Mouse (Mus musculus) testis, postnatal 10 days (tissue): ENCODE measurements at regions not wholly inside any gene's neighbourhood (a gene's known extent, or its start where the extent isn't known, plus 50 kb on each side); places are given as distances from the start of the nearest gene placed in this dataset.

Experiments
- DNase-seq: peaks from one replicate; pipeline ENCODE4 v3.0.0; 2021; ENCODE audit warnings: low spot score

DNA sequence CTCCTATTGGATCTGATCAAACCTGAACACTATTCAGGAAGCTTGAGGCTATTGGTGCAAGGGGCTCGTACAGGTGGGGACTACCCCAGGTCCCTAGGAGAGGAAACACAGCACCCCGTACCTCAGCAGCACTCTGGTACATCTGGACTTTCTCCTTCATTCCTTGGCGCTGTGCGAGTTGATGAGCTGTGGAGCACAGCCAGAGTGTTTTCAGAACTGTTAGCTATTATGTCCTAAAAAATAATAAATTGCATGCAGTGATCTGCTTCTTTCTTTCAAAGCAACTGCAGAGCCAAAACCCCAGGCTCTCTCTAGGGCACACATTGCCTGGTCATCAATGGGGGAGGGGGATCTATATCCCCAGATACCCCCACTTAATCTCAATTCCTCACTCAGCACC is 122.6 kb downstream of the Gm12728 start:
- DNase-seq = no peak

- no peak for DNase-seq
These were observed 125.3 kb downstream of the Gm12728 start for GRCm38 (mm10) chr4:105914996-105915395.

DNA sequence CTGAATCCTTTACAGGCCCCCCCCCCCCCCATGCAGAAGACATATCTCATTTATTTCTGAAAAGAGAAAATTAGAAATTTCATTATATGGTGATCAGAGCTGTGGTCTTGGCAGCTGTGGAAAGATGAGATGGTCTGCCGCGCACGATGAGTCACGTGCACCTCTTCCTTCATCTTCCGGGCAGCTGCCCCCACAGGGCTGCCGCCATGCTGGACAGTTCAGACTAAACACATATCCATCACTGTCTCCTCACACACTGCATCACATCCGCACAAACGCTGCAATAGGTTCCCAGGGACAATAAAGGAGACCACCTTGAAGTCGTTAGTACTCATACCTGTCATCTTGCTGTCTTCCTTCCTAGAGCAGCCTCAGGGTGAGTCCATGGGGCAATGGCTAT is 126.6 kb downstream of the Gm12728 start:
- DNase-seq = no peak

- no peak for DNase-seq
These were observed 135.2 kb downstream of the Gm12728 start for GRCm38 (mm10) chr4:105924781-105925382.

DNA sequence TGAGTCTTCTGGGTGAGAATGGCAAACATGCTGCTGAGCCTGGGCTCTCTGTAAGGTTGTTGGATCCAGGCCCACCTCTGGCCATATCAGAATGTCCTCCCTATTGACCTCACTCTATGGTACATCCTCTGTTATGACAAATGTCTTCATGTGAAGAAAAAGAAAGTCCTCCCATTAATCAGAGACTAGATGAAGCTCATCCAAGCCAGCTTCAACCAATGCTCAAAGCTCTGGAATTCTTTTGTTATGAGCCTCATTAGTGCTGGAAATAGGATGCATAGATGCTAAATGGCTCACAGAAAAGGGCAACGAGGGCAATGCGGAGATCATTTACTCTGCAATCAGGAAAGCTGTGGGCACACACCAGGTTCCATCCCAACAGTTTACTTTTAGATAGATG is 135.8 kb downstream of the Gm12728 start:
- DNase-seq = no peak

DNA sequence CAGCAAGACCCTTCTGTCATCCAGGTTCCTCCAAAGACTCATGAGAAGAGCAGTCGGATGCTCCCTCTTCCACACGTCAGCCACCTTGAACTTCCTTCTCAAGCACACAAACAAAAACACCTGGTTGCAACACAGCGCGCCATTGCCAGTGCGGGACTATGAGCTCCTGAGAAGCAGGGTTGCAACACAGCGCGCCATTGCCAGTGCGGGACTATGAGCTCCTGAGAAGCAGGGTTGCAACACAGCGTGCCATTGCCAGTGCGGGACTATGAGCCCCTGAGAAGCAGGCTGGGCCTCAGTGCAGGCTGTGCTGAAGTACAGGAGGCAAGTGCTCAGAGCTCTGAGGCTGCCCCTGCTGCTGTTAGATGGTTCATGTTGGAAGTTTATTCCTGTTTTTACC is 140.0 kb downstream of the Gm12728 start:
- no peak for DNase-seq

GRCm38 (mm10) chr4:105934971-105935370 is 145.3 kb downstream of the Gm12728 start:
- DNase-seq = no peak

GRCm38 (mm10) chr4:105936755-105937514 is 147.3 kb downstream of the Gm12728 start:
- no peak for DNase-seq

- DNase-seq = no peak
These were observed 147.9 kb downstream of the Gm12728 start for GRCm38 (mm10) chr4:105937587-105937986.

- DNase-seq = no peak
These were observed 149.2 kb downstream of the Gm12728 start for GRCm38 (mm10) chr4:105938886-105939285.

- DNase-seq = no peak
These were observed 150.0 kb downstream of the Gm12728 start for GRCm38 (mm10) chr4:105939636-105940199.

GRCm38 (mm10) chr4:105940891-105941290 is 151.2 kb downstream of the Gm12728 start:
- no peak for DNase-seq

DNA sequence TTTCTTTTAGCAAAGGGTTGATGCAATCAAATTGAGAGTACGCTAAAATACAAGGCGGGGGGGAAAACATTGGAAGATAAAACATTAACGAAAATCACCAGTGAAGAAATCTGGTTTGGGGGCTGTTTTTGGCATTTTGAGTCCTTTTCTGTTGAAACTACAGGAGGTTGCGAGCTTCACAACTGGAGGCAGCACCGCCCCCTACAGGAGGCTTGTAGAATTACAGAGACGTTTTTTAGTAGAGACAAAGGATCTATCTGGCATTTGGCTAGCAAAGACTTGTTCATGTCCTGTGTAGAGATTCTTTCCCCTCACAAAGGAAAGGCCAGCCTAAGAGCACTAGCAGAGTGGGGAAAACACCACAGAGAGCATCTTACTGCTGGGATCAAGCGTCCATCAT is 152.1 kb downstream of the Gm12728 start:
- DNase-seq = peak; percentile 87

DNA sequence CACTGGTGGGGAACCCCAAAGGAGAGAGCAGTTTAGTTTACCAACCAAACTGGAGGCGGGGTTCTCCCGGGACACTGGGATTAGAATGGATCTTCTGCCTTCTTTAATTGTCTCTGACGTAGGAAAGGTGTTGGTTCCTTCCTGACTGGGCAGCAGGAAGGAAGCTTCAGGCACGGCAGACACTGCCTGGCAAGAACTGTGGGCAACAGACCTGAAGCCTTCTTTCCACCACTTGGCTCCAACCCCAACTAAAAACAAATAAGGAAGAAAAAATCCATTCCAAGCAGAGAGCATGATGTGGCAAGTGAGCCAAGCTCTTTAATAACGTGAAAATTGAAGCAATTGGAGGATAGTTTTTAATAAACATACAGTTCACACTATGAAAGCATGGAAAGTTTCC is 155.3 kb downstream of the Gm12728 start:
- no peak for DNase-seq

- DNase-seq = no peak
These were observed 156.3 kb downstream of the Gm12728 start for GRCm38 (mm10) chr4:105945921-105946320.

GRCm38 (mm10) chr4:105948326-105948725 is 158.7 kb downstream of the Gm12728 start:
- no peak for DNase-seq

GRCm38 (mm10) chr4:105952406-105952805 is 162.7 kb downstream of the Gm12728 start:
- no peak for DNase-seq

DNA sequence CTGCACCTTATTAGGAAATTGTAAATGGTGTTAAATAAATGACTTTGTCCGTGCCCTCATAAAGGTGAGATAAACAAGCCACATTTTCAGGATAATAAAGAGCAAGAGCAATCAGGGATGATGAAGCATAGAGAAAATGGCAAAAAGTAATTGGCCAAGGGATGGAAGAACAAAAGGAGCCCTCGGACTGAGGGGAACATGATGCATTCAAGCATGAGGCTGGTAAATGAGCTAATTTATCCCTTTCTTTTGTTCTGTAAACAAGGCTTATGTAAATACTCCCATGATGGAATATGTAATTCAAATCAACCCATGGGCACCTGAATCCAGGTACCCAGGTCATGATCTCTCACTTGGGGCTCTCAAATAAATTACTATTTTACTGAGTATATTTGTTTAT is 166.8 kb downstream of the Gm12728 start:
- no peak for DNase-seq

GRCm38 (mm10) chr4:105958331-105958730 is 168.7 kb downstream of the Gm12728 start:
- DNase-seq = no peak

DNA sequence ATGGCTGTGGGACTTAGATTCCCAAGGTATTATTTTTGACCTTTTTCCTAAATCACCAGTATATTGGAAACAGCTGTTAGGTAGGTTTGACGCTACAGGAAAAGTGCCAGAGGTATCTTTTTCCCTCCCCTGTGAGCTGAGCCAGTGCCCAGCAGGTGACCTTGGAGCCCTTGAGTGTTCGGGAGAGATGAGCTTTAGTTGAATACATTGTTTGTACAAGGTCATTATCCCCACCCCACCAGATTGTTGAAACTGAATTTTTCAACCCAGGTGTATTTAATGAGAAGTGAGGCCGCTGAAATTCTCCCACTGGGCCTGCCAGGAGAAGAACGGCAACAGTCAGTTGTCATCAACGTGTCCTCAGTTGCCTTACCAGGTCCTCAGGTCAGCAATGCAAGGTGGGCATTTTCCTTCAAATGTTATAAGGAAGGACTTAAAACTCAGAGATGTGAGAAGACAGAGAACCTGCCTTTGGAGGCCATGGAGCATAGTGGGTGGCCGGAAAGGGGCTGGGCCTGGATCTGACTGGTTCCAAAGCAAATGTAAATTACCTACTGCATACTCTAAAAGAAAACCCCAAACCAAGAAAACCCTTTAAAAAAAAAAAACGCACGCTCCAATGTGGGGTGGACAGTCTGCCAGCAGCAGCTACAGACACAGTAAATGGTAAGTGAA is 172.2 kb downstream of the Gm12728 start:
- no peak for DNase-seq

GRCm38 (mm10) chr4:105962542-105962941 is 172.9 kb downstream of the Gm12728 start:
- DNase-seq = no peak

GRCm38 (mm10) chr4:105968324-105968723 is 178.7 kb downstream of the Gm12728 start:
- no peak for DNase-seq

GRCm38 (mm10) chr4:105969628-105970027 is 180.0 kb downstream of the Gm12728 start:
- DNase-seq = no peak
